Mouse (Mus musculus): Measurements from ENCODE around the gene Ephb1.

The Ephb1 gene

DNA sequence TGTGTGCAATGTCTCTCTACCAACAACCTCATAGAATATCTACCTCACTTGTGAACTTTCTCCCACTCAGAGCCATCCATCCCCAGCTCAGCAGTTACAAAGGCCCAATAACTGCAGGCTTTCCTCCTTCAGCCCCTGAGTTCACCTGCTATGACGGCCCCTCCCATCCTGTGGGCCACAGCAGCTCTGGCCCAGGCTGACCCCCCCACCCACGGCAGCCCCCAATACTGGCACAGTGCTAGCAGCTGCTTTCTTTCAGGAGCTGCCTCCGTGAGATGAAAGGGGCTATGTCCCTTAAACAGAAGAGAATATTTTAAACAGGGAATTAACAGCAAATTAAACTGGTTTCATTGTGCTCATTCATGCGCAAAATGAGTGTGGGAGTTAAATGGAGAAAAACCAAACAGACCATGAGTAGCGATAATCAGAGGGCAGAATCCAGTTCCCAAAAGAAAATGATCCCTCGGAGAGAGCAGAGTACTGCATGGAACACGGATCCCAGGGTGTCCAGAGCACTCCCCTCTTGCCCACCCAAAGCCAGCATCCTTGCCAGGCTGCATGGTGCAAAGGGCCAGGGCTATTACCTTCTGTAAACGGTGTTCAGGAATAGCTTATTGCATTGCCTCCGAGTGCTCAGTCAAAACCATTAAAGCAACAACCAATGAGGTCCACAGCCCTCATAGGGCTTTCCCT, 105.2 kb downstream of the Ephb1 start:
- DNase-seq (ENCODE audit: low spot score), result no peak

- DNase-seq (ENCODE audit: low spot score), result no peak
Measured at GRCm38 (mm10) chr9:102245551-102245950, 108.9 kb downstream of the Ephb1 start.

DNA sequence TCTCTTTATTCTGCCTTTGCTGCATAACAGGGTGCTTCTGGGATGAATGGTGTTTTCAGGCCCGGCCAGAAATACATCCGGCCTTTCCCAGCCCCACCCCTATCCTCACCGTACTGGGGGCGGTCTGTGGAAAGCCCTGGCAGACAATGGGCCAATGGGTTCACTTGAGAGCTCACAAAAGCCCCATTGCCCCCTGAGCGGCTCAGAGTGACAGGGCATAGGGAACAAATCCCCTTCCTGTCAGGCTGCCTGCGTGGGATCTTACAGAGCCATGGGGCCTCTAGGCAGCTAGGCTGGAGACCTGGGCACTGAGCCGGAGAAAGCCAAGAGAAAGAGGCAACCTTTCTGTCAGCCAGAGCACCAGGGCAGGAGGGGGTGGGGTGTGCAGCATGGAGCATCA, 111.2 kb downstream of the Ephb1 start:
- DNase-seq (ENCODE audit: low spot score), result no peak

DNA sequence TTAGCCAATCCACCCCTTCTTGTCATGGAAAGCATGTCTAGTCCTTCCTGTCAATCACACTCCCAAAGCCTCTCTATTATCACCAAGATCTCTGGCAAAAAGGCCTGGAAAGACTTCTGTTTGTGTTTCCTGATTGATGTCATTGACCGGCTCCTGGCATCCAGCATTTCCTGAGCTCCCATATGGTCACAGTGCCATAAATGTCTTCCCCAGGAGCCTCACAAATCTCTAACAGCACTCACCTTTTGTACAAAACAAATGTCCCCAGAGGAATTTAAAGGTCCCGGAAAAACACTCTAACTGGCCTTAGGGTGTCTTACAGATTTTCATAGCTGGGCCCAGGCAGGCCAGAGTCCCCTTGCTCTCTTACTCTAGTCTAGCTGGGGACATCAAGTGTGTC, 112.9 kb downstream of the Ephb1 start:
- DNase-seq (ENCODE audit: low spot score), result no peak

DNA sequence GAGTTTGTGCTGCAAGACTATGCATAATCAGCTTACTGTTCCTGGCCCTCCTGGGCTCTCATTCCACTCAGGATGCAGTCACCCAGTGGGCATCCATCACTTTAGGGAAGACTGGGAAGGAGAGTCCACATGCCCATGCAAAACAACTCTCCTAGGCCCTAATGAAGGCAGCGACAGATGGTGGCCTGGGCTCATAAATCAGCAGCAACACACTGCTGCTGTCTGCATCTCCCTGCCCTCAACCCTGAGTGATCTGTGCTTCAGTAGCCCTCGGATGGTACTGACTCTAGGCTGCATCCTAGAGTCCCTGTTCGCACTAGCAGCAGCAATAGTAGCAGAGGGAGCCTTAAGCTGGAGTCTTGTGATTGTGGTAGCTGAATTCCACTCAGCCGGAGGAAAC, 114.3 kb downstream of the Ephb1 start:
- no peak for DNase-seq (ENCODE audit: low spot score)

DNA sequence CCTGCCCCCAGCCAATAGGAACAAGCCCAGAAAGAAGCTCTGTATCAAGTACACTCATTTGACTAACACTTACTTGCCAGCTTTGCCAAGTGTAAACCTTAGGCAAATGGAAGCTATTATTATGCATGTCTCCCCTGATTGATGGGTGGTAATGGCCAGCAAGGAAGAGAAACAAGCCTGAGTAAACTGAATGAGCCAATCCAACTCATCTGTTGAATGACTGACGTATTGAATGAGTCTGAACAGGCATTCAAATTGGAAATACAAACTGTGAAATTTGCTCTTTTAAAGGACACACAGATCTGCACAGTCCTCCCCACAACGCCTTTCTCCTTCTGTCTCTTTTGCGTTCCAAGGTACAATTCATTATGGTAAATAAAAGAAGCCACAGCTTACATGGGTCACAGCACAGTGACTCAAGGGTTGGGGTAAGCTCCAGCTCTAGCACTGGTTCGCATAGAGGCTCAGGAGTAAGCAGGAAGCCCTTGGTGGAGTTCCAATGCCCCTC, 119.0 kb downstream of the Ephb1 start:
- no peak for DNase-seq (ENCODE audit: low spot score)

DNA sequence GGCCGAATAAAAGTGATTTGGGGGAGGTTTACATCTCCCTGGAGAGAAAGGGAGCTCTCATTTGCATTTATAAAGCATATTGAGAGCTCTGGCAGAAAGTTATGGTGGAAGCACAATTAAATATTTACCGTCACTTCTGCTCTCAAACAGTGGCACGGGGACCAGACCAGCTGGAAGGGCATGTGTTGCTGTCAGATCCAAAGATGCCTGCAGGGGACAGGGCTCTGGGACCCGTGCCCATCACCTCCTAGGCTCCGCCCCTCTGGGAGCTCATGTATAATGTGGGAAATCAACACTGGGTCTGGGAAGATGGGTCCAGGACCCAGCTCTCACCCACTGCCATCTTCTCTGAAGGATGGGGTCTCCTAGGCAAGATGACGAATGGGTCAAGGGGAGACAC, 123.2 kb downstream of the Ephb1 start:
- DNase-seq (ENCODE audit: low spot score), result no peak

DNA sequence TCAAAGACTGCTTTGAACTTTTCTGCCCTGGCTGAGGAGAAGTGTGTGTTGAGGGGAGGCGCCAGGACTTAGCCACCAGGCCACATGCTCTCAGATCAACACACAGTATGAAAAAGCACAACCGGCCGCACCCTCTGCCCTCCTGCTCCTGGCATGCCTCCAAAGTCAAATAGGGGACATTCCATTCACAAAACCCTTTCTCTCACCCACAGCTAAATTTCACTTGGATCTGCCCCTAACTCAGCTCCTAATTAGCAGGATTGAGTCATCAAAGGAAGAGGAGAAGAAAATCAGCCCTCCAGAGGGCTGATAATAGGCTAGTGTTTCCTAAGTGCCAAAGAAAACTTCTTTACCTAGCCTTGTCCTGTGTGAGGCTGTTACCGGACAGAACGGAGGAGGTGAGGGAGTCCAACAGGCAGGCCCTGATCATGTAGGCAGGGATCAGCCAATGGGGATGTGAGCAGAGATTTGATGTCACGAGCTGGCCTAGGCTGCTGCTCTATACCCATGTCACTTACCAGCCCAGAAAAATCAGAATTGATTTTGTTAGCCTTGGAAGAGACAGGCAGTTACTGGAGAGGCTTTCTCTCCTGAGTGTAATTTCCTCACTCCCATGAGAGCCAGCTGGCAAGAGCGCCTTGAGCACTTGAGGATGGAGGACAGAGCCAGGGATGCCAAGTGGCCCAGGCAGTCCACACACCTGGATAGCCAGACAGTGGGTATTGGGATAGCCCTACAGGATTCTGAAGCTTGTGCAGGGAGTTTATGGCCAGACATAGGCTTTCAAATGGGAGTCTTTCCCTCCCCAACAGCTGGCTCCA, 137.5 kb downstream of the Ephb1 start:
- no peak for DNase-seq (ENCODE audit: low spot score)

- no peak for DNase-seq (ENCODE audit: low spot score)
Measured at GRCm38 (mm10) chr9:102212036-102212383, 142.5 kb downstream of the Ephb1 start.

DNA sequence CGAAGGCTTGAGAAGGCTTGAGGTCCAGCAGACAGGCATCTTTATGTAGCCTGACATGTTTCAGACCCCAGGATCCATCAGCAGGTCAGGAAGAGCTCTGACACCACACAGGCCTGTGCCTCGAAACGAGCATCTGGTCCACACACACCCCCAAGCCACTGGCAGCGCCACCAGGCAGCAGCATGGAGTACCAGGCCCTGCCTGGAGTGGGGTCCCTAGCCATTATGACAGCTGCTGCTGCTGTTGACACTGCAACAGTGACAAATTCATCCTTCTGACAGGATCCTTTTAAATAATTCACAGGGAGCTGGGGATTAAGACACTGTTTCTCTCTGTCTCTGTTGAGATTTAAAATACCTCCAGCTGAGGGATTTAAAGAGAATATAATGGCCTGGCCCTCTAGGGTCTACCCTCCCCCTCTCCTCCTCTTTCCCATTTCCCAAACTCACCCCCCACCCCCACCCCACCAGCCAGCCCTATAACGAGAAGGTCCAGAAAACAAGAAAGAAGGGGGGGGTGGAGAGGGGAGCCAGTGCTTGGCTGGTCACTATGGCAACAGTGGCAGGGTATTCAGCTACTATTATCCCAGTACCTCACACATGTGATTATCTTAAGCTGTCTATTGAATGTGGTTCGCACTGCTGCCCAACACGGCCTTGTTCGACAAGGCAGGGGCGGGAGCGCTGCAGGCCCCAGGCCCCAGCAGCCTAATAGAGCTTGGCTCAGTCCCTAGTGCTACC, 143.0 kb downstream of the Ephb1 start:
- no peak for DNase-seq (ENCODE audit: low spot score)

DNA sequence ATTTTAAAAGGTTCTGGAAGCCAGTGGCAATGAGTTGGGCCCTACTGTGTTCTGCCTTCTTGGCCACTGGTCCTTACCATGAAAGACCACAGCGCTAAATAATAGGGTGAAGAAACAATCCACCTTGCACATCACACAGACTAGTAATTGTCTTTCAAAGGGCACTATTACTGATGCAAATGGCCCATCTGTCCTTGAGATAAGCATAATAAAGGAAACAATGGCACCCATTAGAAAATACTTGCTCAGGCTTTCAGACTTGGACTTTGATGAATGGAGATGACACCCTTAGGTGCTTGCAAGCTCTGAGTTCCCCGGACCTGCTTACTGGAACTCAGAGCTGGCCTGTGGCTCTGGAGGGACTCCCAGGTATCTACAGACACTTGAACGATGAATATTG, 149.0 kb downstream of the Ephb1 start:
- DNase-seq (ENCODE audit: low spot score), result no peak

- no peak for DNase-seq (ENCODE audit: low spot score)
Measured at GRCm38 (mm10) chr9:102201867-102202266, 152.6 kb downstream of the Ephb1 start.

- DNase-seq (ENCODE audit: low spot score), result no peak
Measured at GRCm38 (mm10) chr9:102196856-102197255, 157.6 kb downstream of the Ephb1 start.

DNA sequence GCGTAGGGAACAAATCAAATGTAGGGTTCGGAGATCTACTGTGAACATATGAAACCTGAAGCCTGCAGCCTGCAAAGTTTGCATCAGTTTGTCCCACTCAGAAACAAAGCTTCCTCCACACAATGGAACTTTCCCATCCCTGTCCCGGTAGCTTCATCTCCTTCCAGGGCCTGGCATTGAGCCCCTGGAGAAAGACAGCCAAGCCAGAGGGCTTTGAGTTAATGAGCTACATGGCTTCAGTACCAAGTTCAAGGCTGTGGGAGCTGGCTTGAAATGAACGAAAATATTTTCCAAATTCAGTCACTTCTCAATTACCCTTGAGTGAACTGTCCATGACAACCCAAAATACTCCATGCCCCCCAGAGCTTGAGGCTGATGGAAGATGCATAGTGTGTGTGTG, 160.4 kb downstream of the Ephb1 start:
- no peak for DNase-seq (ENCODE audit: low spot score)

DNA sequence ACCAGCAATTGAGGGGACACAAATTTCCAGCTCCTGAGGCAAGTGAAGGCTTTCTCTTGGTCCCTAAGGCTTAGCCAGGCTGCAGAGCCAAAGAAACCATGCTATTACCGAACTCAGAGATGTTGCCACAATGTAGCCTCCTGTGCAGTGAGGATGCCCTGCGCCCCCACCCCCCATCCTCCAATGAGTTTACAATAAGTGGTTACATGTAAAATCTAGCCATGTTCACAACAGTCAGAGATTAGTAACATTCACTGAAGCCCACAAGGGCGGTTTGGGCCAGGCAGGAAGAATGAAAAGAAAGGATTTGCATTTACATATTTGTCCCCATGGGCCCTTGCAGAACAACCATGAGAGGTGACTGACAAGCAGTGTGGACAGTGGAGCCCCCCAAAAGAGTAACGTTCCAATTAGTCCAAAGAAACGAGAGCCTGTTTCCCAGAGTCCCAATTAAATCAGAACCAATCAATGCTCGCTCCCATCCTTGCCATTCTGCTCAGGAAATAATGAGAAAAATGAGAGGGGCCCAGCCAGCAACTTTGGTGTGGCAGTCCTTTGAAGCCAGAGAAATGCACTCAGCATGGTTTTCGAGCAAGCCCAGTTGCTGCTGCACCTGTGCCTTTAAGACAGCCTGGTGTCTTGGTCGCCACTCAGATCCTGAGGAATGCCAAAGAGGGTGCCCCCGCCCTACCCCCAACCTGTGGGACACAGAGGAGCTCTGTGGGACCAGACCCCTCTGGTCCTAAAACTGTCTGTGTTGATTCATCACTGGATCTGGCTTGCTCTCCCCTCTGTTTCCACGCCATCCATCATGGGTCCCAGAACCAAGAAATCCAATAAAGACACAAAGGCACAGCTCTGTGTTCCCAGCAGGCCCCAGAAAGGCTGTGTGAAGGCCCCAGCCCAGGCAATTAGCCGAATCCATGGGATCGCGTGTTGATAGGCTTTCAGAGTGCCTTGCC, 161.5 kb downstream of the Ephb1 start:
- no peak for DNase-seq (ENCODE audit: low spot score)

GRCm38 (mm10) chr9:102190058-102190457, 164.4 kb downstream of the Ephb1 start:
- no peak for DNase-seq (ENCODE audit: low spot score)

DNA sequence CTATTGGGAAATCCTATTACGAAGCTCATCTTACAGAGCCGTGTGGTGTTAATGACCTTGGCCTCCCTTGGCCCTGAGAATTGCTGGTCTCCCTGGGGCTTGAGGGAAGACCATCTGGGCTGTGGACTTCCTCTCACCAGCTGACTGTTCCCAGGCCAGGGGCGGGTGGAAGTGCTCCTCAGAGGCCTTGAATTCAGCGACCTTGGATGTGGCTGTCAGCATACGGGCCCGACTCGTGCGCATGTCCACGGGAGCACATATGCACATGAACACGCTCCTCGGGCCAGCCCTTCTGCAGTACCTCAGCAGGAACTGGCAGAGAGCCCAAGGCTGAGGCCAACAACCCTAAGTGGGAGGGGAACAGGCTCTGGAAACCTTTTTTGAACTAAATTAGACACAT, 165.1 kb downstream of the Ephb1 start:
- DNase-seq (ENCODE audit: low spot score), result no peak

DNA sequence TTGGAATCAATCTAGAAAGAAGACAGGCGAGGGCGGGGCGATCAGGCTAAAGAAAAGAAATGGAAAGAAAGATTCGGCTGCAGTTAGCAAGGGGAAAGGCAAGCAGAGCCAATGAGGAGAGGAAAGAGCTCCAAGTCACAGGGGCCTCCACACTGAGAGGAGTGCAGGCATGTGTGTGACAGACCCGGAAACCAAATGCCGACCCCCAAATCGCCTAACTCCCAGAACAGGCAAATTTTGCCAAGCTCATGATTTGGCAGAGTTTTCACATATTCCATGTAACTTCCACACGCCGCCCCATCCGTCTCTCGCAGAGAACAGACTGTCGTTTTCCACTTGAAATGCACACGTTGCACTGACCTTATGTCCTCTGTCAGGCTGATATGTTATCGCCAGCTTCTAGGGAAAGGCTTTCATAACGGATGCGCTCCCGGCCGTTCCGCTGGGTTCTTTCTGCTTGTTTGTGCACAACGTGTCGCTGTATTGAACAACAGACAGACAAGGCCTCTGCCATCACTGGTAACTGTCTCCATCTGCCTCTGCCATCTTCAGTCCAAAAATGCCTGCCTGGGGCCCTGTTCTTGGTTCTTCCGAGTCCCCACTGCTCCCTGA, 170.7 kb downstream of the Ephb1 start:
- DNase-seq (ENCODE audit: low spot score), result no peak

DNA sequence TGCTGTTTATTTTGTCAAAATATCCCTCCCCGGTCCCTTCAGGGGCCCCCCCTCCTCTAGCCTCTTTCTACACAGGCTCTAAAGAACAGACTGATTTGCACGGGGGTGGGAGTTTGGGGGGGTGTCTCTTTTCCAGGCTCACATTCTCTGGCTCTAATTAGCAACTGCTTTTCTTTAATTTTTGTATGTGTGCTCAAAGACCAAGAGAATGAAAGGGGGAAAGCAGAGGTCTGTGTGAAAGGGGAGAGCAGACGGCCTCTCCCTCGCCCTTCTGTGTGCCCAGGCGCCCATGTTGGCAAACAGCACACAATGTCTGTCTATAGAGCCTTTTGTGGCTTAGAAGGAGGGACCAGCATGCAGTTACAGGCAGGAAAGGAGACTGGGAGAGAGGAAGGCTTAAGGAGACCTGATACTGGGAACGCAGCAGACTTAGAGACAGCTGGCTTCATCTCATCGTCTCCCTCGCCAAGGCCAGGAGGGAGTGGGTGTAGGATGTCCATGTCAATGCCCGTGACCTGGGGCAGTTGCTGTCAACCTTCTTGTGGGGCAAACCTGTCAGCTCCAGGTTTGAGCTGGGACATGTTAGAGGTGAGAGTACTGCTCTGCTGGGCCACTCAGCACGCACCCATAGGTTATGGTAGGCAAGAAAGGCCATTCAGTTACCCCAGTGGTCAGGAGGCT, 172.5 kb downstream of the Ephb1 start:
- DNase-seq (ENCODE audit: low spot score), result no peak

GRCm38 (mm10) chr9:102181276-102181675, 173.2 kb downstream of the Ephb1 start:
- no peak for DNase-seq (ENCODE audit: low spot score)

DNA sequence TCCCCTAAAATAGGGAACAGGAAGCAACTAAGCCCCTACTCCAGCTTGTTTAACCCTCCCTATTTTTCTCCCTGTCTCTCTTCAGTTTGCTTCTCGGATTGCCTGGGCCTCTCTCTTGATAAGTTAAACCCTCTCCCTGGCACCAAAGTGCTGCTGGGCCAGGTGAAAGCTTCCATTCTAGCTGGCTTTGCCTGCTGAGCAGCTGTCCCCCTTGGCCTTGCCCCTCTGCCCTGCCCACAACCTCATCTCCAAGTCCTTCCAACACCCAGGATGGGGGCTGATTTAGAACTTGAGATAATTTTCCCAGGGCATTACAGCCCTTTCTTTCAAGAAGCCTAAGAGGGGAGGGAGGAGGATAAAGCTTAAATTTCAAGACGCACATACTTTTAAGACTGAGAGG, 174.0 kb downstream of the Ephb1 start:
- DNase-seq (ENCODE audit: low spot score), result no peak
